Mouse (Mus musculus): ENCODE results near the gene Sorbs2.

DNA sequence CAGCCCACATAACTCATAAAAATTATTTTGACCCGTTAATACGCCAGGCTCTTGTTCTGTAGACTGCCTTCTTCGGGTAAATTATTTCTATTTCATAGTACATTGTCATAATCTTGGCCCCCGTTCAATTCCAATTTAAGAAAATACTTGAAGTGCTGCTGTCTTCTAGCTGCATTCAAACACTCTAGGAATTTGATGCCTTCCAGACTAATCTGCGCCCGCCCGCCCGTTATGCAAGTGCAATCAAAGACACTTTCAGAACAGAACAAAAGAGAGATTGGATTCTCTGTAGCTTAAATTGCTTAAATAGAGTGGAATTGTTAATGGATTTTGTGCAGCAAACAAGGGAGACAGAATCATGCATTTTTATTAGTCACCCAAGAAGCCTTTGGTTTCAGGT is 226.5 kb downstream of the Sorbs2 start:
- TF ChIP-seq CEBPB (IDR thresholded peaks at IDR 0.05; ENCODE audit: low read depth) (no peak), CTCF (IDR thresholded peaks at IDR 0.05; ENCODE audit: control insufficient read depth, insufficient read depth, insufficient read length) (no peak), MAX (IDR thresholded peaks at IDR 0.05) (no peak), FOSL1 (IDR thresholded peaks at IDR 0.05; ENCODE audit: insufficient read depth, low read length, poor library complexity, severe bottlenecking) (no peak)
